Mouse (Mus musculus) lung, embryonic 14.5 days (tissue): ENCODE data around the gene Pllp. TPM values are rescaled to one million over a fixed set of nuclear protein-coding genes. Genes with fewer than 3 reads are reported as not detected.
A peak's percentile ranks its signal among the peaks of the same experiment; 100 is the strongest.

Experiments used
- ATAC-seq: fragments of 200-750 bp; cut with Nextera tagmentation; 2 replicates; pipeline ENCODE4 v1.8.0; 2017; ENCODE audit warnings: mild to moderate bottlenecking, moderate TSS enrichment, moderate library complexity; ENCODE audit not compliant: insufficient read depth
- DNase-seq: peaks from one replicate; pipeline ENCODE4 v3.0.0-alpha.2; 2015
- H3K27ac ChIP-seq: fragments of 300-500 bp; sonication (generic); 2 replicates; pipeline ENCODE4 v1.5.1; 2014; ENCODE audit warnings: low read depth, mild to moderate bottlenecking, moderate library complexity
- H3K27me3 ChIP-seq: fragments of 300-500 bp; sonication (generic); 2 replicates; pipeline ENCODE4 v1.6.1; 2014; ENCODE audit warnings: low read length, control low read depth; ENCODE audit not compliant: insufficient read depth
- H3K36me3 ChIP-seq: fragments of 300-500 bp; sonication (generic); 2 replicates; pipeline ENCODE4 v1.6.1; 2014; ENCODE audit warnings: control low read depth; ENCODE audit not compliant: insufficient read depth
- H3K4me1 ChIP-seq: fragments of 300-500 bp; sonication (generic); 2 replicates; pipeline ENCODE4 v1.6.1; 2014; ENCODE audit warnings: antibody characterized with exemption, control low read depth; ENCODE audit not compliant: insufficient read depth
- H3K4me2 ChIP-seq: fragments of 300-500 bp; sonication (generic); 2 replicates; pipeline ENCODE4 v1.6.1; 2014; ENCODE audit warnings: mild to moderate bottlenecking
- H3K4me3 ChIP-seq: fragments of 300-500 bp; sonication (generic); 2 replicates; pipeline ENCODE4 v1.5.1; 2014; ENCODE audit warnings: low read depth, low read length
- H3K9ac ChIP-seq: fragments of 300-500 bp; sonication (generic); 2 replicates; pipeline ENCODE4 v1.6.1; 2014
- H3K9me3 ChIP-seq: fragments of 300-500 bp; sonication (generic); 2 replicates; pipeline ENCODE4 v1.6.1; 2016; ENCODE audit warnings: low read depth, low read length, control low read depth
- CTCF ChIP-seq: IDR thresholded peaks from 2 replicates; pipeline ENCODE4 v1.5.1; 2016; ENCODE audit warnings: antibody characterized with exemption, low read depth
- WGBS: fragments of 180-500 bp; shearing (Covaris S2); extraction: QIAGEN DNeasy Blood & Tissue Kit; methylation state at CpG from one replicate; pipeline ENCODE4 v1.1.7; 2014; 5-methylcytosine and 5-hydroxymethylcytosine counted together
- polyA plus RNA-seq: library from polyadenylated mRNA; unstranded; fragments of >200 nt; fragmentation: Nextera tagmentation; extraction: Ambion mirVana; gene quantifications from 2 replicates; pipeline ENCODE4 v1.2.1, GENCODE M21; 2014

The Pllp gene
- polyA plus RNA-seq, 1 experiment from 2014 or later = 4.4 TPM

DNA sequence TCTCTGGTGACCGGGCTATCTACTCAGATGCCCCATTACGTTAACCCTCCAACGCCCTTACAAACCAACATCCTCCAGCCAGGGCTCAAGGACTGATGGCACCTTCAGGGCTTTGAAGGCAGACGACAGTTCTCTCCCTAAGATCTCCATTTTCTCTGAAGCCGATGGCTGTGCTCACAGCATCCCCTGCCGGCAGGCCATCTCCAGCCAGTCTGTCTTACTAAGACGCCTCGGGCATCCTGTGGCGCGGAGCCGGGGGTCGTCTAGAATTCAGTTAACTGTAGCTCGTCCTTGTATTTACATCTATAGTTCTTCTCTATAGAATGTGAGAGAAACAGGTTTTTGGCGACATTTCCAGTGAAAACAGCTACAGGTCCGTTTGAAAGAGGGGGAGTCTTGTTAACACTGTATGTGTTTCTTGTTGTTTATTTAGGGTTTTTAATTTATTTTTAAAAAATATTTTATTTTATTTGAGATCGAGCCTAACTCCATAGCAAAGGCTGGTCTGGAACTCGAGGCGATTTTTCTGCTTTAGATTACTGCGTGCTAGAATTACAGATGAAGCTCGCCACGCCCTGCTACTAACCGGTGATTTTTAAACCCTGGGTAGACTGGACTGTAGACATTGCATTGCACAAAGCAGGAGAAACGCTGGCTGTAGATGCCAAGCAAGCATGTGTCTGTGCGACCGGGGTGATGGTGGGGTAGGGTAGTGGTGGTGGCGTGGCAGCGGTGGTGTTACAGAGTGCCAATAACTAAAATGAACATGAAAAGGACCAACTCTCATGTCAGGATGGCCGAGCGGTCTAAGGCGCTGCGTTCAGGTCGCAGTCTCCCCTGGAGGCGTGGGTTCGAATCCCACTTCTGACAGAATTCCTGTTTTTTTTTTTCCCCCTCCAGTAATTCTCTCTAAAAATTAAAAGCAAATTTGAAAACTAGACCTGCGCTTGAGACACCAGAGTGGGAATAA, 7.1 kb upstream of the Pllp start:
- peak; percentile 96 for TF ChIP-seq CTCF
- WGBS = under 1% methylated on average over 35 of the region's 35 CpGs
- Histone ChIP-seq H3K9me3 (no peaks in the 10 kb centered on the region), H3K9ac (peak overlapping the region; percentile 10), H3K4me3 (peak overlapping the region; percentile 51), H3K27ac (peak overlapping the region; percentile 42; the same call in 1 of the 2 replicates), H3K36me3 (no peaks in the 10 kb centered on the region), H3K27me3 (no peaks in the 10 kb centered on the region), H3K4me2 (peak overlapping the region; percentile 64), H3K4me1 (no peaks in the 10 kb centered on the region)
- DNase-seq (peak; percentile 92), ATAC-seq (peak; percentile 84)

DNA sequence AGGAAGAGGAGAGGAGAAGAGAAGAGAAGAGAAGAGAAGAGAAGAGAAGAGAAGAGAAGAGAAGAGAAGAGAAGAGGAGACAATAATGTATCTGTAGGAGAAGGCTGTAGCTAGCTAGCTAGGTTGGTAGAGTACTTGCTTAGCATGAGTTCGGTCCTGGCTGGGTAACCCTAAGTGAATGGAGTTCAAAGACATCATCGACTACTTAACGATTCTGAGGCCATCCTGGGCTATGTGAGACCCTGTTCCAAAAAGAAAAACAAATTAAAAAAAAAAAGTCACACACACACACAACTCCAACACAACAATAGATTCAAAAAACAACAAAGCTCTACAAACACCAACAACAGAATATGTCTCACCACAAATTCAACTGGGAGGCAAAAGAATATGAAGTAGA, 6.1 kb upstream of the Pllp start:
- Histone ChIP-seq H3K36me3 (no peaks in the 10 kb centered on the region), H3K9me3 (no peaks in the 10 kb centered on the region), H3K27me3 (peaks cover 2% of the 10 kb centered on the region; the same call in 1 of the 2 replicates), H3K4me2 (no peak overlapping the region; the same call in 1 of the 2 replicates), H3K27ac (no peak overlapping the region), H3K9ac (no peak overlapping the region), H3K4me1 (no peaks in the 10 kb centered on the region), H3K4me3 (no peak overlapping the region)
- 63% methylated on average over 3 of the region's 3 CpGs for WGBS
- ATAC-seq (no peak), DNase-seq (no peak)
- TF ChIP-seq CTCF = no peak

DNA sequence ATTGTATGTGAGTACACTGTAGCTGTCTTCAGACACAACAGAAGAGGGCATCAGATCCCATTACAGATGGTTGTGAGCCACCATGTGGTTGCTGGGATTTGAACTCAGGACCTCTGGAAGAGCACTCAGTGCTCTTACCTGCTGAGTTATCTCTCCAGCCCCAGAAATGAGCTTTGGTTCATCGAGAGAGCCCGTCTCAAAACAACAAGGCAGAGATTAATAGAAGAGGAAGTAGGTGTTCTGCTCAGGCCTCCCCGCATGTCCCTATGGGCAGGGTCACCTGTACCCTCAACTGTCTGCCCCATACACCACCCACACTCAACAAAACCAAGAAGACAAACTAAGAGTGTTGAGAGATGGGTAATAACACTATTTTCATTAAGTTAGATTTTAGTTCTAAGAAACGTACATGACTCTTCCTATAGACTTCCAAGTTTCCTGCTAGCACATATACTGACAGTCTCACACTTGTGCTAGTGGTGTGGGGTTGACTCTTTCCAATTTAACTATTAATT, 4.4 kb upstream of the Pllp start:
- Histone ChIP-seq H3K27ac (no peak overlapping the region), H3K4me3 (no peak overlapping the region), H3K9ac (no peak overlapping the region), H3K9me3 (no peaks in the 10 kb centered on the region), H3K4me1 (peaks cover 4% of the 10 kb centered on the region; the same call in 1 of the 2 replicates), H3K4me2 (no peak overlapping the region), H3K27me3 (peaks cover 19% of the 10 kb centered on the region), H3K36me3 (no peaks in the 10 kb centered on the region)
- ATAC-seq = no peak
- no peak for TF ChIP-seq CTCF
- DNase-seq = no peak
- WGBS = 70% methylated on average over 4 of the region's 4 CpGs

DNA sequence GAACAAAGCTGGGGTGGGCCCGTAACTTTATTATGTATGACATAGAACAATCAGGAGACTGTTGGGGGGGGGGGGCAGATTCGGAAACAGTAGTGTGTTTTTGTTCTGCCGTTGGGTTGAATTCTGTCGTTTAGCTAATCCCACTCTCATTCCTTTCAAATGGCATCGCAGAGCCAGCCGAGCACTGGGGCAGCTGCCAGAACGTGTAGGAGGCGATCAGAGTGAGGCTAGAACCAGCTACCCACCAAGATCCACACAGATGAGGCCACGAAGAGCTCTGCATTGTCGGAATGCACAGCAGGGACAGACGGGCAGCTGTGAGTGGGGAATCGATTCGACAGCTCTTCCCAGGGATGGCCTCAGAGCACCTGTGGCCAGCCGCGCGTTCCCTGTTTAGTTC, 3.3 kb upstream of the Pllp start:
- Histone ChIP-seq H3K27ac (no peak overlapping the region), H3K4me2 (no peak overlapping the region), H3K9ac (no peak overlapping the region), H3K9me3 (no peaks in the 10 kb centered on the region), H3K4me3 (no peak overlapping the region), H3K36me3 (no peaks in the 10 kb centered on the region), H3K4me1 (peaks cover 4% of the 10 kb centered on the region; the same call in 1 of the 2 replicates), H3K27me3 (peaks cover 30% of the 10 kb centered on the region)
- WGBS = 72% methylated on average over 16 of the region's 16 CpGs
- ATAC-seq = no peak
- TF ChIP-seq CTCF = no peak
- DNase-seq = no peak

DNA sequence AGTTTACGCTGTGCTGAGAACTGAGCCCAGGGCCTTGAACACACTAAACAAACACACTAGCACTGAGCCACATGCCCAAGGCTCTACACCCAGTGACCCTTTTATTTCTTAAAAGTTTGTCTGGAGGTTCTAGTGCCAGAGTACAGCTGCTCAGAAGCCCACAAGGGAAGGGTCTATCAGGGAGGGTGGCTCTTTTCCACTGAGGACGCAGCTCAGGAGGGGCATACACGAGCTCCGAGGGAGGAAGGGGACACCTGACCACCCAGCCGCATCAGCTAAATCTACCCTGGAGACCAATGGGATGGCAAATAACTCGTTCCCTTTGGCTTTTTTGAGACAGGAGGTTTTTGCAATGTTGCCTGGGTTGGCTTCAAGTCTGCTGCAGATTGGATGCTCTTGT, 1.9 kb upstream of the Pllp start:
- H3K27ac ChIP-seq = no peak overlapping the region
- no peak overlapping the region for H3K9ac ChIP-seq
- H3K4me1 ChIP-seq = peaks cover 4% of the 10 kb centered on the region; the same call in 1 of the 2 replicates
- H3K27me3 ChIP-seq = peaks cover 44% of the 10 kb centered on the region
- whole genome bisulfite sequencing = 80% methylated on average over 6 of the region's 6 CpGs
- no peak overlapping the region for H3K4me2 ChIP-seq
- H3K9me3 ChIP-seq = no peaks in the 10 kb centered on the region
- DNase-seq = no peak
- no peak overlapping the region for H3K4me3 ChIP-seq
- ATAC-seq = no peak
- TF ChIP-seq CTCF = no peak
- H3K36me3 ChIP-seq = no peaks in the 10 kb centered on the region

DNA sequence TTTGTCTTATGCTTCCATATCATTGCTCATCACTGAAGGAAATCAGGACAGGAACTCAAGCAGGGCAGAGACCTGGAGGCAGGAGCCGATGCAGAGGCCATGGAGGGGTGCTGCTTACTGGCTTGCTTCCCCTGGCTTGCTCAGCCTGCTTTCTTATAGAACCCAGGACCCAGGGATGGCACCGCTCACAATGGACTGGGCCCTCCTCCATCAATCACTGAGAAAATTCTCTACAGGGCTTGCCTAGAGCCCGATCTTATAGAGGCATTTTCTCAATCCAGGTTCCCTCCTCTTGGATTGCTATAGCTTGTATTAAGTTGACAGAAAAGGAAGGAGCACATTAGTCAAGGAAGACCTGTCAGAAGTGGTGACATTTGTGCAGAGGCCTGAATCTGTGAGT, 488 bp upstream of the Pllp start:
- Histone ChIP-seq H3K27me3 (peaks cover 46% of the 10 kb centered on the region), H3K9me3 (no peaks in the 10 kb centered on the region), H3K4me1 (peaks cover 4% of the 10 kb centered on the region; the same call in 1 of the 2 replicates), H3K4me2 (peak overlapping the region; percentile 74; the same call in 1 of the 2 replicates), H3K4me3 (0 out of 2 replicates have a peak overlapping the region, but pooled peaks have one; percentile 40), H3K27ac (no peak overlapping the region), H3K9ac (no peak overlapping the region), H3K36me3 (no peaks in the 10 kb centered on the region)
- DNase-seq = no peak
- ATAC-seq = no peak
- WGBS = 46% methylated on average over 3 of the region's 3 CpGs
- no peak for TF ChIP-seq CTCF

DNA sequence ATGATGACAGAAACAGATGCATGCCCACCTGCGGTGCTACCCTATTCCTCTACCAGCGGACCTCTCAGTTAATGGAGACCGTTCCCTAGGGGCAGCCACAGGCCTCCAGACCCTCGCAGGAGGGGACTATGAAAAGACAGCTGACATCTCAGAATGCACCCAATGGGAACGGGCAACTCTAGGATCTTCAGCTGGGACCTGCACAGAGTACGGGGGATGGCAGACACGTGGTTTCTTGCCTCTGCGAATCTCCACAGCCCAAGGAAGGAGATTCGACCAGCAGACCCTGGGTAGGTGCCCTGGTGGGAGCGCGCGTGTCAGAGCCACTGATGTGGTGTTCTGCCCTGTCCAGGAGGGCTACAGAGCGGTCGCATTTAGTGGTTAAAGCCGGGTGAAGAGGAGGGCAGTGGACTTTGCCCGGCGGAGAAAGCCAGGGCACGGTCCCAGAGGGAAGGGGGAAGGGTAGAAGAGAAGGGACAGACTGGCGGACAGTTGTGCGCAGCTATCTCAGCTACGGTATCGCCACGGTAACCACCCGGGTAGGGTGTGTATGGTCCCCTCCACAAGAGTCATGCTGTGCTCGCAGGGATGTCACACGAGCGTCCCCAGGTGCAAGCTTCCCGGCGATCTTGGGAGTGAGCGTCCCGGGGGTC, 611 bp downstream of the Pllp start:
- peak overlapping the region; percentile 40 for H3K4me3 ChIP-seq
- no peak overlapping the region for H3K27ac ChIP-seq
- H3K9me3 ChIP-seq = no peaks in the 10 kb centered on the region
- DNase-seq (no peak), ATAC-seq (peak; percentile 69)
- peaks cover 4% of the 10 kb centered on the region; the same call in 1 of the 2 replicates for H3K4me1 ChIP-seq
- TF ChIP-seq CTCF = no peak
- 0 out of 2 replicates have a peak overlapping the region, but pooled peaks have one; percentile 33 for H3K9ac ChIP-seq
- no peaks in the 10 kb centered on the region for H3K36me3 ChIP-seq
- peak overlapping the region; percentile 74 for H3K4me2 ChIP-seq
- under 1% methylated on average over 31 of the region's 31 CpGs for WGBS
- peaks cover 46% of the 10 kb centered on the region for H3K27me3 ChIP-seq
